Mouse (Mus musculus) cerebellum, postnatal 14 days (tissue): ENCODE data around the gene Ilk.
A peak's percentile ranks its signal among the peaks of the same experiment; 100 is the strongest.

Experiments
- DNase-seq, 2 experiments: peaks; one replicate each; pipeline ENCODE4 v3.0.0; 2021; ENCODE audit warnings: mixed read lengths in 2 of 2

The Ilk gene

GRCm38 (mm10) chr7:105743926-105744590 is 7.7 kb downstream of the Ilk start, which contains the start of gene Taf10:
TSS of gene Taf10 (minus strand) at chr7:105744361.
- peak; percentile 91 to 92 for DNase-seq

DNA sequence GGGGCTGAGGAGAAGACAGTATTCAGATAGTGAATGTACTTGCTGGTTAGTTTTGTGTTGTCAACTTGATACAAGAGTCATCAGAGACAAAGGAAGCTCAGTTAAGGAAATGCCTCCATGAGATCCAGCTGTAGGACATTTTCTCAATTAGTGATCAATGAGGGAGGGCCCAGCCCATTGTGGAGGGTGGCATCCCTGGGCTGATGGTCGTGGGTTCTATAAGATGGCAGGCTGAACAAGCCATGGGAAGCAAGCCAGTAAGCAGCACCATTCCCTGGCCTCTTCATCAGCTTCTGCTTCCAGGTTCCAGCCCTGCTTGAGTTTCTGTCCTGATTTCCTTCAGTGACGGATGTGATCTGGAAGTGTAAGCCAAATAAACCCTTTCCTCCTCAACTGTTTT is 11.4 kb downstream of the Ilk start:
- DNase-seq = no peak

- DNase-seq = peak; percentile 94
These were observed 15.4 kb downstream of the Ilk start, which contains the start of gene Tpp1 for GRCm38 (mm10) chr7:105751491-105752433. TSS of gene Tpp1 (minus strand) at chr7:105752235.

GRCm38 (mm10) chr7:105752716-105753115 is 16.3 kb downstream of the Ilk start:
- peak; percentile 56 to 60 for DNase-seq

GRCm38 (mm10) chr7:105753281-105753680 is 16.9 kb downstream of the Ilk start:
- no peak for DNase-seq

- DNase-seq = no peak
These were observed 25.6 kb downstream of the Ilk start for GRCm38 (mm10) chr7:105761813-105762484.

DNA sequence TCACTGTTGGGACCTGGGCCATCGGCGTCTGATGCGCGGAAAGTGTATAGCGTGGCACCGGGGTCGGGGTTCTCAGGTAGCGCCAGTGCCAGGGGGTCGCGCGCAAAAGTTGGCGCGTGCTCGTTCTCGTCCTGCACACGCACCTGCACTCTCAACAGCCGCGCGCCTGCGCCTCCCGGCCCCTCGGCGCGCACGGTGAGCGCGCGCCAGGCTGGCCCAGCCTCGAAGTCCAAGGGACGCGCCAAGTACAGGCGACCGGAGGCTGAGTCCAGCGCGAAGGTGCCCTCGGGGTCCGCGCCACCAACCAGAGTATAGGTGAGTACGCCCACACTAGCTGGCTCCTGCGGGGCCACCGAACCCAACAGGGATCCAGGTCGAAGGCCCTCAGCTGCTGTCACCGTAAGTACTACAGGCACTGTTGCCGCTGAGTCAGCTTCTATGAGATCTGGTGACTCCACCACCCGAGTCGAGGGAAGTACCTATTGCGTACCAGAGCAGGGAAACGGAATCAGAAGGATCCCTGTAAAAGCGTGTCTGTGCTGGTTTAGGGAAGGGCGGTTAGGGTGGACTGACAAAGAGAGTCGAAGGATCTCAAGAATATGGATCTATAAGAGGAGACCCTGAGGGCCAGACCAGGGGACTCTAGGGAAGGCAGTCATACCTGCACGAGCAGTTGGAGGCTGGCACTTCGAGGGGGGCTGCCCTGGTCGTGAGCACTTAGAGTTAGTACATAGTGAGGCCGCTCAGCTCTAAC is 26.3 kb downstream of the Ilk start:
- DNase-seq = no peak

GRCm38 (mm10) chr7:105764331-105764730 is 27.9 kb downstream of the Ilk start:
- peak; percentile 47 to 54 for DNase-seq

GRCm38 (mm10) chr7:105767729-105768165 is 31.4 kb downstream of the Ilk start:
- DNase-seq = no peak

GRCm38 (mm10) chr7:105769959-105770358 is 33.6 kb downstream of the Ilk start:
- DNase-seq = no peak

GRCm38 (mm10) chr7:105772331-105772730 is 35.9 kb downstream of the Ilk start:
- no peak for DNase-seq

DNA sequence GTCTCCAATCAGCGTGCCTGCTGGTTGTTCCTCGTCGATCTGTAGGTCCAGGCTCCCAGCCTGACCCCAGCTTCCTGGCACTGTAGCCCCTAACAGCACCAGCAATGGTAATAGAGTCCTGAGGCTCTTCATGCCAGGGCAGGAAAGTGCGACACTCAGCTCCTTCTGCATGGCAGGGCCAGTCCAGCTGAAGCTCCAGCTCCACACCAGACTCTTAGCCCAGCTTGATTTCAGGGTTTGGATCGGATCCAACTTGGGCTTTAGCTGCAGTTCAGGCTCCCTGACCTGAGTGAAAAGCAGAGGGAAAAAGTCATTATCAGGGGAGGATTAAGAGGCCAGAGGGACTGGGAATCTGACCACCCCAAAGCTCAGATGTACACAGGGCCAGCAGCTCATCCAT is 36.6 kb downstream of the Ilk start:
- peak in 1 of 2 experiments; percentile 24 for DNase-seq

- no peak for DNase-seq
These were observed 38.3 kb downstream of the Ilk start for GRCm38 (mm10) chr7:105774661-105775060.

DNA sequence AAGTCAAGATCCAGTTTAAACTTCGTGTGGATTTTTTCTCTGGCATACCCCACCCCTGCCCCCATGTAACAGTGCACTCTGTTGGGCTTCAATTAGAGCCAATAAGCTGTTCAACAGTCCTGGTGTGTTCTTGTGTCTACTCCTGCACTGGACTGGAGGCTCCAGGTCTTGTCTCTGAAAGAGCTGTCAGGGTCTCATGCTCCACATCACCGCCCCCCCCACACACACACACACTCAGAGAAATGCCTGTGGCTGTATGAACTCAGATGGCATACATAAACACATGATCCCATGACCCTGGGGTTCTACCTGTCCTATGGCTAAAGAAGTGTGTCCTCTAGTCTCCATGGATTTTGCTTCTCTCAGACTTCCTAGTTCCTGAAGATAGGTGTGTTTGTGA is 39.6 kb downstream of the Ilk start:
- DNase-seq = no peak

DNA sequence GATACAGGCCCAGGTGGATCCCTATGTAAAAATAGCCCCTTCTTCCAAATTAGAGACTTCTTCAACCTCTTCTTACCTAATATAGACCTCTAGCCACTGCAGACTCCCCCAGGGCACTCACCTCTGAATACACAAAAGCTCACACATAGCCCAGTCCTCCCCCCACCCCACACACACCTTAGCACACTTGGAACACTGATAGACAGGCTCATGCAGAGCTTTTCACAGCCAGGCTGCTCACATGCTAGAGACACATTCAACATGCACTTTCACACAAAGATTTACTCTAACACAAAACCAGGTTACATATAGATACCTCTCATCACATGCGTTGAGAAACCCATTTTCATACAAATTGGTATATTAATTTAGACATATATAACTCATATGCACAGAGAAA is 40.9 kb downstream of the Ilk start:
- DNase-seq = no peak

DNA sequence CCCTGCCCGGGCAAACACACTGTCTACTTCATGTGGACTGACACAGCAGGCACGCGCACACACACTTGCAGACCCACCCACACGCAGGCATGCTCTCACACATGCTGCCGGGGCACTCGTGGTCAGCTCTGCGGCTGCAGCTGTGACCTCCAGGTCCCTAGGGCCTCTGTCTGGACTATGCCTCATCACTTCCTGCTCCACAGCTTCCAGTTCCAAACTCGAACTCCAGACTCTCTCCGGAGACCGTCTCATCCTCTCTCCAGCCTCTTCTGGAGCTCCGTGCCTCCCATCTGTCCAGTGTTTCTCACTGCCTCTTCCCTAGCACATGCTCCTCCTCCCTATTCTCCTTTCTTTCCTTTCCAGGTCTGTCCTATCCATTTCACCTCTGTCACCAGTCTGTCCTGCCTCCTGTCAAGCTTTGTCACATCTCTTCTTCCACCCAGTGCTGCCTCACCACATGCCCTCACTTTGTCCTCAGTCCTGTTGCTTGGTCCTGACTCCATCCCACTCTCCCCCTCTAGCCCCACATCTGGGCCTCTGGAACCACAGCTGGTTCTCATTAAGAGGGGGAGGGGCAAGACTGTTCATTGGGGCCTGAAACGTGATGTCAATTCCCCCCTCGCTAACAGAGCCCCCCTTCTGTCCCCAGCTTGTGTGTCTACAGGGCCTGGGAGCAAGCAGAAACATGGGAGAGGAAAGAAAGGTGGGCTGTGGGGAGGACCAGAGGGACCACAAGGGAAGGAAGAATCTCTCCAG is 41.6 kb downstream of the Ilk start:
- no peak for DNase-seq

DNA sequence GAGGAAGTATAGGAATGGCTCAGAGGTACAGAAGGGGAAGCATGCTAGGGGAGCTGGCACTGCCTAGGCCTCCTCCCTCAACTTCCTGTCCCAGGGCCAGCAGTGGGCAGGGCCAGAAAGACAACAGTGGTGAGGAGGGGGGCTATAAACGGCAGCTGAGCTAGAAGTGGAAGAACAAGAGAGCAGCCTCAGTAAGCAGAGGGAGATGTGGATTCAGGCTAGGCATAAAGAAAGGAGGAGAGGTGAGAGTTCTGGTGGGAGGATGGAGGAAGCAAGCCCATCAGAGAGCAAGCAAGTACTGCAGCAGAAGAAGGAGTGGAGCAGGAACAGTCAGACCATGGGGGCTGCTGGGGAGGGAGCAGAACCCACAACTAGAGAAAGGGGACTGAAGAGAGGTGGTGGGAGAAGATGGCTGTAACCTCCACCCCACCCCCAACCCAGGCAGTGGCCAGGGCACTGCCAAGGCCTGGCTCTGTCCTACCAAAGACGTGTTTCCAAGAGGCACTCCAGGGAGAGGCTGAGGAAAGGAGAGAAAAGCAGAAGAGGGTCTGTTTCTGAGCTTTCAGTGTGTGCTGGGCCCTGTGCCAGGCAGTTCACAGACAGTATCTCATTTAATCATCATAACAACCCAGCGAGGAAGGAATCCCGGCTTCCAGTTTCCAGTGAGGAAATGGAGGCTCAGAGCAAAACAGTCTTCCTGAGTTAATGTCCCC is 42.3 kb downstream of the Ilk start:
- DNase-seq = peak; percentile 52 to 53

- DNase-seq = no peak
These were observed 47.5 kb downstream of the Ilk start for GRCm38 (mm10) chr7:105783861-105784260.

GRCm38 (mm10) chr7:105784556-105784955 is 48.2 kb downstream of the Ilk start:
- no peak for DNase-seq

DNA sequence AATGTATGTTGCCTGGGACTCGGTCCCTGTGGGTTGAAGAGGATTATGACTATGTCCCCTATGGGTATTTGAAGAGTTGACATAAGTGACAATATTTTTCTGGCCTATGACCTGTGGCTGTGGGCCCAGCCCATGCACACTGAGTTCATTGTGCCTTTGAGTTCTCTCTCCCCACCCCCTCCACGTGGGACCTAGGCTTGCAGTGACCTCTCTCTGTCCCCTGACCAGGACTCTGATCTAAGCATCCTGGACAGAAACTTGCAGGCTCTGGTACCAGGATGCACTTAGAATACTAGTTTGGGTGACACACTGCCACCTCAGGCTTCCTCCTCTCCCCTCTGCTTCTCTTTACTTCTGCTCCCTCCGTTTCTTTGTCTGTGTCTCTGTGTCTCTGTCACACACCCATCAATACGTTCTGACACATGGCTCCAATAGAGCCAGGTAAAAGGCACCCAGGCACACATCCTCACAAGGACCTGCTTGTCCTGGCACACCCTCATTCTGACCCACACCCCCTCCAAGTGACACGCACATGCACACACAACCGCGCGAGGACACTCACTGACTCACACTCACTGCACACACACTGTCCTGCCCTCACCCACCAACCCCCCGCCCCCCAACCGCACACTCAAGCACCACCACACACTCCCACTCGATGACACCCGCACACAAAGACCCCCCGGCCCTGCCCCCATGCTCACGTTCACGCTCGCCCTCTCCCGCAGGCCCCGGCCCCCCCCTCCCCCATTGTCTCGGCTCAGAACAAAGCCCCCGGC is 50.3 kb downstream of the Ilk start:
- peak; percentile 37 to 52 for DNase-seq
